Mouse (Mus musculus) cortical plate, adult 2 months (tissue): ENCODE measurements at regions not wholly inside any gene's neighbourhood (a gene's known extent, or its start where the extent isn't known, plus 50 kb on each side); places are given as distances from the start of the nearest gene placed in this dataset.

Source experiments
- CTCF ChIP-seq: fragments of 200-500 bp; IDR thresholded peaks from 2 replicates; pipeline ENCODE4 v1.5.1; 2011; ENCODE audit warnings: mild to moderate bottlenecking, control low read depth, low read length; ENCODE audit not compliant: insufficient read depth; ENCODE audit errors: extremely low read depth
- POLR2A ChIP-seq: fragments of 200-500 bp; IDR thresholded peaks from 2 replicates; pipeline ENCODE4 v1.6.1; 2011; ENCODE audit warnings: mild to moderate bottlenecking, low read length, control low read depth; ENCODE audit not compliant: insufficient read depth; ENCODE audit errors: extremely low read depth

- no peak for TF ChIP-seq CTCF
- TF ChIP-seq POLR2A = no peak
Measured at GRCm38 (mm10) chr16:95150499-95150898, 106.9 kb upstream of the Kcnj15 start.
